Mouse (Mus musculus) intestine, embryonic 14.5 days (tissue): Measurements from ENCODE around the gene Tcf21. TPM values are rescaled to one million over a fixed set of nuclear protein-coding genes. Genes with fewer than 3 reads are reported as not detected.
A peak's percentile ranks its signal among the peaks of the same experiment; 100 is the strongest.

Experiments used
- ATAC-seq: fragments of 200-750 bp; cut with Nextera tagmentation; replicated peaks from 2 replicates; pipeline ENCODE4 v1.8.0; 2017; ENCODE audit warnings: low read depth, moderate number of reproducible peaks, moderate TSS enrichment, moderate library complexity; ENCODE audit not compliant: low FRiP score, low TSS enrichment
- DNase-seq: peaks from one replicate; pipeline ENCODE4 v3.0.0-alpha.2; 2018; ENCODE audit warnings: low spot score
- H3K27ac ChIP-seq: fragments of 300-500 bp; sonication (generic); 2 replicates; pipeline ENCODE4 v1.5.1; 2014; ENCODE audit warnings: low read depth, mild to moderate bottlenecking, control low read depth
- H3K27me3 ChIP-seq: fragments of 300-500 bp; sonication (generic); replicated peaks from 2 replicates; pipeline ENCODE4 v1.6.1; 2014; ENCODE audit warnings: low read length, control low read depth; ENCODE audit not compliant: control insufficient read depth, insufficient read depth
- H3K36me3 ChIP-seq: fragments of 300-500 bp; sonication (generic); 2 replicates; pipeline ENCODE4 v1.6.1; 2014; ENCODE audit warnings: low read length, control low read depth; ENCODE audit not compliant: control insufficient read depth, insufficient read depth
- H3K4me1 ChIP-seq: fragments of 300-500 bp; sonication (generic); replicated peaks from 2 replicates; pipeline ENCODE4 v1.6.1; 2014; ENCODE audit warnings: low read length, control low read depth, mixed read lengths; ENCODE audit not compliant: control insufficient read depth, insufficient read depth
- H3K4me2 ChIP-seq: fragments of 300-500 bp; sonication (generic); 2 replicates; pipeline ENCODE4 v1.6.1; 2014; ENCODE audit warnings: low read length
- H3K4me3 ChIP-seq: fragments of 300-500 bp; sonication (generic); 2 replicates; pipeline ENCODE4 v1.5.1; 2014; ENCODE audit warnings: low read depth, low read length, control low read depth, mixed read lengths
- H3K9ac ChIP-seq: fragments of 300-500 bp; sonication (generic); 2 replicates; pipeline ENCODE4 v1.6.1; 2014; ENCODE audit warnings: mild to moderate bottlenecking, low read length
- H3K9me3 ChIP-seq: fragments of 300-500 bp; sonication (generic); 2 replicates; pipeline ENCODE4 v1.6.1; 2016; ENCODE audit warnings: low read length, control low read depth; ENCODE audit not compliant: control insufficient read depth
- WGBS: fragments of 180-500 bp; shearing (Covaris S2); extraction: QIAGEN DNeasy Blood & Tissue Kit; methylation state at CpG from one replicate; pipeline ENCODE4 v1.1.7; 2014; 5-methylcytosine and 5-hydroxymethylcytosine counted together
- polyA plus RNA-seq: library from polyadenylated mRNA; unstranded; fragments of >200 nt; fragmentation: Nextera tagmentation; extraction: Ambion mirVana; gene quantifications from 2 replicates; pipeline ENCODE4 v1.2.1, GENCODE M21; 2014

Tcf21 gene
- polyA plus RNA-seq, 1 experiment from 2014 or later = 257 TPM

DNA sequence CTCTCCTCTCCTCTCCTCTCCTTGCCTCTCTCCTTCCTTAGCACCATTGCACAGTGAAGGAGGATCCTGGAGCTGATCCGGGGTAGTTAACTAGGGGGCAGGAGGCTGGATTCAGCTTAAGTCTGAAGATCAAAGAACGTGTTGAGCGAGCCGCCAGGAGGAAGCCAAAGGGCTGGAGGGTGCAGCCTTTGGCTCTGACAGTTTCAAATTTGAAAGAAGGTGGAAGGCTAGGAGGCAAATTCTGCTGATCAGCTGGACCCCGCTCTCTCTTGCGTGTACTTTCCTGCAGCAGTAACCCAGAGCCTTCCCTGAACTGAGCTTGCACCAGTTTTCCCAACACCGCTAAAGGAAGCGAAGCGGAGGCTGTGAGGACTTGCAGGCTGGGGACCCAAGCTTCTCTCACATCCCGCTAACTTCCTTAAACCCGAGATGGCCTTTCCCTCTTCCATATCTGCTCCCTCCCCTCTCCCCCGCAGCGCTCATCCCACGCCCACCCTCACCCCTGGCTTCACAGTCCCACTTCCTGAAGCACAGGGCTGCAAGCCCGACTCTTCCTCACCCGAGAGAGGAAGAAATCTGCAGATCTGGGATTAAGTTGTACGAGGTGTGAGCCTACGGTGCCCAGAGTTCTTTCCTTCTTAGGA lies 6.5 kb downstream of the Tcf21 start:
- ATAC-seq (no peak; the same call in 1 of the 2 replicates), DNase-seq (peak; percentile 80)
- Histone ChIP-seq H3K36me3 (0 out of 2 replicates have a peak, but pooled peaks cover 6% of the 10 kb centered on the region), H3K4me3 (peak overlapping the region; percentile 24), H3K27me3 (peaks cover 19% of the 10 kb centered on the region; the same call in 1 of the 2 replicates), H3K27ac (peak overlapping the region; percentile 89), H3K4me2 (peak overlapping the region; percentile 69), H3K9ac (peak overlapping the region; percentile 37), H3K9me3 (no peaks in the 10 kb centered on the region), H3K4me1 (no peaks in the 10 kb centered on the region; the same call in 1 of the 2 replicates)
- WGBS = 1% methylated on average over 18 of the region's 18 CpGs

- no peak overlapping the region for H3K27ac ChIP-seq
- WGBS = 32% methylated on average over 12 of the region's 12 CpGs
- H3K9me3 ChIP-seq = no peaks in the 10 kb centered on the region
- ATAC-seq (no peak), DNase-seq (no peak)
- 0 out of 2 replicates have a peak, but pooled peaks cover 17% of the 10 kb centered on the region for H3K27me3 ChIP-seq
- H3K36me3 ChIP-seq = 0 out of 2 replicates have a peak, but pooled peaks cover 5% of the 10 kb centered on the region
- no peak overlapping the region for H3K4me3 ChIP-seq
- no peak overlapping the region for H3K9ac ChIP-seq
- H3K4me2 ChIP-seq = peak overlapping the region; percentile 69
- H3K4me1 ChIP-seq = no peaks in the 10 kb centered on the region; the same call in 1 of the 2 replicates
Observed at GRCm38 (mm10) chr10:22811921-22812320, 8.1 kb downstream of the Tcf21 start.

- Histone ChIP-seq H3K4me3 (no peak overlapping the region), H3K36me3 (no peaks in the 10 kb centered on the region), H3K9ac (no peak overlapping the region), H3K4me2 (no peak overlapping the region), H3K4me1 (no peaks in the 10 kb centered on the region; the same call in 1 of the 2 replicates), H3K27me3 (no peaks in the 10 kb centered on the region), H3K9me3 (no peaks in the 10 kb centered on the region; the same call in 1 of the 2 replicates), H3K27ac (no peak overlapping the region)
- DNase-seq (no peak), ATAC-seq (no peak)
- 63% methylated on average over 3 of the region's 3 CpGs for WGBS
Observed at GRCm38 (mm10) chr10:22782684-22783083, 37.3 kb downstream of the Tcf21 start.

DNA sequence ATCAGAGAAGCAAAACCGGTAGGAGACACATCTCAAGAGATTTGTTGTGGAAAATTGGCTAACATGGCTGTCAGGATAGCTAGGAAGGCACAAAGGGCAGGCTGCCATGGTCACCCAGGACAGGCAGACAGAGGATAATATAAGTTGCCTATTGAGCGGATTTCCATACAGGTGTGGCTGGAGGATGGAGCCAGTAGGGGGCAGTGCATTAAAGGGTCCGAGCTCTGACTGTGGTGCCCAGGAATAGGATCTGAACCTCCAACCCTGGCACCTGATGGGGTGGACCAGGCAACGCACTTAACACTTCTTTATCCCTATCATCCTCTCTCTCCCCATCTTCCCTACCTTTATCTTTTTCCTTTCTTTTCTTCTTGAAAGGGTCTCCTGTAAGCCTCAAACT lies 38.5 kb downstream of the Tcf21 start:
- H3K4me1 ChIP-seq = no peaks in the 10 kb centered on the region; the same call in 1 of the 2 replicates
- H3K36me3 ChIP-seq = no peaks in the 10 kb centered on the region
- no peak overlapping the region for H3K27ac ChIP-seq
- 39% methylated on average over 4 of the region's 4 CpGs for WGBS
- no peak overlapping the region for H3K4me2 ChIP-seq
- H3K27me3 ChIP-seq = no peaks in the 10 kb centered on the region
- DNase-seq (no peak), ATAC-seq (no peak)
- no peak overlapping the region for H3K4me3 ChIP-seq
- H3K9me3 ChIP-seq = no peaks in the 10 kb centered on the region
- no peak overlapping the region for H3K9ac ChIP-seq

DNA sequence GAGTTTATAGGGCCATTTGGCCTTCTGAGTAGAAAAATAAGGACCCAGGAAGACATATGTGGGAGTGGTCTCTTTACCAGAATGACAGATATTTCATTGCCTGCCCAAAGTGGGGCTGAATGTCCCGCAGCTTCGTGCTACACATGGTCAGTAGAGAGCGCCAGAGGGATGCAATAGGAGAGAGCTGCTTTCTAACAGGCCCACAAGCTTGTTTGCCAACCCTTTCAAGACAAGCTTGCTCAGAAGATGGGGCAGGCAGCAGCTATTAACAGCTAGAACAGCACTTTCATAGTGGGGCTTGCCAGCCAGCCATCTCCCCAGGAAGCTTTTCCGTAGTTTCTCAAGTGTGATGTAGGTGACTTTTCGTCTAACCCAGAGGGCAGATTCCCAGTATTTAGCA lies 42.0 kb downstream of the Tcf21 start:
- Histone ChIP-seq H3K27ac (no peak overlapping the region), H3K4me3 (no peak overlapping the region), H3K9ac (no peak overlapping the region), H3K4me2 (no peak overlapping the region), H3K36me3 (no peaks in the 10 kb centered on the region), H3K9me3 (no peaks in the 10 kb centered on the region), H3K27me3 (no peaks in the 10 kb centered on the region), H3K4me1 (no peaks in the 10 kb centered on the region; the same call in 1 of the 2 replicates)
- peak; percentile 67 for DNase-seq
- no peak for ATAC-seq
- 14% methylated on average over 5 of the region's 5 CpGs for WGBS

DNA sequence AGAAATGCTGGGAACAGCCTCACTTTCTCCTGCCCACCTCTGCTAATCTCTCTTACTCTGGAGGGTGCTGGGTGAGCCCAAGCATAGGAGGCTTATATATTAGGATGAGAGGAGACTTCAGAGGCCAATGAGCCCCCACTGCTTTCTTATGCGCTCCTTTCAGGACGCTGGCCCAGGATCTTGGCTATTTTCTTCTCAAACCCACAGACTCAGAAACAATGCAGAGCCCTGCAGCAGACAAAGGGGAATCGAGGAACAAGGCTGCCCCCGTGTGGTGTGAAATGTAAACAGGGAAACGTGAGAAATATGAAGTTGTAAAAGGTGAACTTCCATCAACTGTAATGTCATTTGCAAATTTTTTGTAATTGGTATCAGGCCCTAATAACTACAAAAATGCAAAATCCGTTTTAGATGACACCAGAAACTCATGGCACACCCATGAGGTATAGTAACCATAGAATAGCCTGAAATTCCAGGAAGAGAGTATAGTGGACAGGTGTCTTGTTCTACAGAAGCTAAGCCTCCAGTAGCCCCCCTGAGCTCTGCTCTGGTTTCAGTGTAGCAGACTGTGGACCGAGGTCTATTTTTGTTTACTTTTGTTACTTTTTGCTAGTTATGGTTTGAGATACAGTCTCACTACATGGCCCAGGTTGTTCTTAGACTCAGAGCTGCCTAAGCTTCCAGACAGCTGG lies 43.8 kb downstream of the Tcf21 start:
- Histone ChIP-seq H3K4me2 (no peak overlapping the region), H3K4me1 (no peaks in the 10 kb centered on the region; the same call in 1 of the 2 replicates), H3K4me3 (no peak overlapping the region), H3K27ac (no peak overlapping the region), H3K27me3 (no peaks in the 10 kb centered on the region), H3K9me3 (no peaks in the 10 kb centered on the region), H3K9ac (no peak overlapping the region), H3K36me3 (no peaks in the 10 kb centered on the region)
- peak; percentile 80 for DNase-seq
- no peak for ATAC-seq
- WGBS = 15% methylated on average over 7 of the region's 7 CpGs

GRCm38 (mm10) chr10:22775456-22775855 lies 44.5 kb downstream of the Tcf21 start:
- H3K27ac ChIP-seq = no peak overlapping the region
- H3K4me2 ChIP-seq = no peak overlapping the region
- ATAC-seq (no peak), DNase-seq (peak; percentile 43)
- H3K4me1 ChIP-seq = no peaks in the 10 kb centered on the region
- H3K9ac ChIP-seq = no peak overlapping the region
- H3K4me3 ChIP-seq = no peak overlapping the region
- H3K9me3 ChIP-seq = no peaks in the 10 kb centered on the region
- no peaks in the 10 kb centered on the region for H3K36me3 ChIP-seq
- 74% methylated on average over 2 of the region's 2 CpGs for WGBS
- H3K27me3 ChIP-seq = no peaks in the 10 kb centered on the region

DNA sequence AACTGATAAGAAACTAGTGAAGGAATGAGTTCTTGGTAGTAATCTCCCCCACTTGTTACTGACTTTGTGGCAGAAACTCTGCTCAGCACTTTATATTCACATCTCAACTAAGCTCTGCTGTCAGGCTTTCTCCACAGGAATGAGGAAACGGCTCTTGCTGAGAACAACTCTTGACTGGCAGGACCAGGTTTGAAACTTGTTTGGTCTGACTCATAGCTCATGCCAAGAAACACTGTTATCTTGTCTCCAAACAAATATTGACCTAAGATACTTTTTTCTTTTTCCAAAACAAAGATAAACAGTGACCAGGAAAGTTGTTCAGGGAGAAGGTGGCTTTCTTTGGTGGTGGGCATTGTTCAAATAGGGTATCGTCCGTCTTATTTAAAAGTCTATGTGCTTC lies 45.3 kb downstream of the Tcf21 start:
- 69% methylated on average over 3 of the region's 3 CpGs for WGBS
- no peaks in the 10 kb centered on the region for H3K27me3 ChIP-seq
- no peak overlapping the region for H3K27ac ChIP-seq
- H3K9me3 ChIP-seq = no peaks in the 10 kb centered on the region
- H3K36me3 ChIP-seq = no peaks in the 10 kb centered on the region
- no peaks in the 10 kb centered on the region for H3K4me1 ChIP-seq
- no peak for DNase-seq
- H3K9ac ChIP-seq = no peak overlapping the region
- H3K4me2 ChIP-seq = no peak overlapping the region
- no peak for ATAC-seq
- H3K4me3 ChIP-seq = no peak overlapping the region
